Mouse (Mus musculus) heart, embryonic 11.5 days (tissue): ENCODE measurements around the gene Cfd. TPM values are rescaled to one million over a fixed set of nuclear protein-coding genes. Genes with fewer than 3 reads are reported as not detected.

Source experiments
- ATAC-seq: fragments of 200-750 bp; cut with Nextera tagmentation; replicated peaks from 2 replicates; pipeline ENCODE4 v1.8.0; 2017; ENCODE audit warnings: moderate library complexity; ENCODE audit not compliant: insufficient number of reproducible peaks, low FRiP score, low TSS enrichment
- H3K27ac ChIP-seq: fragments of 300-500 bp; sonication (generic); 2 replicates; pipeline ENCODE4 v1.5.1; 2014; ENCODE audit warnings: mild to moderate bottlenecking, low read depth, low read length
- H3K27me3 ChIP-seq: fragments of 300-500 bp; sonication (generic); 2 replicates; pipeline ENCODE4 v1.6.1; 2014; ENCODE audit warnings: mild to moderate bottlenecking, low read length, mixed read lengths; ENCODE audit not compliant: control insufficient read depth, insufficient read depth
- H3K36me3 ChIP-seq: fragments of 300-500 bp; sonication (generic); 2 replicates; pipeline ENCODE4 v1.6.1; 2014; ENCODE audit warnings: mild to moderate bottlenecking, low read length, moderate library complexity, mixed read lengths; ENCODE audit not compliant: control insufficient read depth, insufficient read depth
- H3K4me1 ChIP-seq: fragments of 300-500 bp; sonication (generic); 2 replicates; pipeline ENCODE4 v1.6.1; 2014; ENCODE audit warnings: low read length; ENCODE audit not compliant: control insufficient read depth, insufficient read depth
- H3K4me2 ChIP-seq: fragments of 300-500 bp; sonication (generic); 2 replicates; pipeline ENCODE4 v1.6.1; 2014; ENCODE audit warnings: mild to moderate bottlenecking, moderate library complexity
- H3K4me3 ChIP-seq: fragments of 300-500 bp; sonication (generic); 2 replicates; pipeline ENCODE4 v1.5.1; 2014; ENCODE audit warnings: low read depth, low read length
- H3K9ac ChIP-seq: fragments of 300-500 bp; sonication (generic); 2 replicates; pipeline ENCODE4 v1.6.1; 2014; ENCODE audit warnings: mild to moderate bottlenecking, low read depth, low read length, moderate library complexity
- H3K9me3 ChIP-seq: fragments of 300-500 bp; sonication (generic); replicated peaks from 2 replicates; pipeline ENCODE4 v1.6.1; 2016; ENCODE audit warnings: low read length; ENCODE audit not compliant: control insufficient read depth
- WGBS: fragments of 180-500 bp; shearing (Covaris S2); extraction: QIAGEN DNeasy Blood & Tissue Kit; methylation state at CpG from one replicate; pipeline ENCODE4 v1.1.7; 2014; ENCODE audit not compliant: insufficient replicate concordance; 5-methylcytosine and 5-hydroxymethylcytosine counted together
- polyA plus RNA-seq: library from polyadenylated mRNA; unstranded; fragments of >200 nt; fragmentation: Nextera tagmentation; extraction: Ambion mirVana; gene quantifications from 2 replicates; pipeline ENCODE4 v1.2.1, GENCODE M21; 2014

Cfd gene
- not detected in 2 replicates for polyA plus RNA-seq

DNA sequence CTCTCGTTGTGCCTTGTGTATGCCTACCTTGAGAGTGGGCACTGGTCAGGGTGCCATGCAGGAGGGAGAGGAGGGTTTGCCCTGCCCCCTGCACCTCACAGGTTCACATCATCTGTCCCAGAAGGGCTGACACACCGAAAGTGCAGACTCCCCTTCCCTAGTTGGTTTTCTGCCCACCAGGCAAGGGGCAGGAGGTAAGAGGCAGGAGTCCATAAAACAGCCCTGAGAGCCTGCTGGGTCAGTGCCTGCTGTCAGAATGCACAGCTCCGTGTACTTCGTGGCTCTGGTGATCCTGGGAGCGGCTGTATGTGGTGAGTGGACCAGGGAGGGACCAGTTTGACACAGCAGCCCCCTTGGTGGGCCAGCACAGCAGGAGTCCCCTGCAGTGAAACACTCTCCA, at the start of gene Cfd:
Gene Cfd, plus strand, starts transcription at position 184 of the 400 bp plus-strand sequence.
- Histone ChIP-seq H3K4me3 (no peak within 1 kb of the TSS), H3K4me1 (no peaks in the 10 kb centered on the region), H3K9me3 (no peaks in the 10 kb centered on the region), H3K4me2 (no peak within 1 kb of the TSS), H3K9ac (no peak within 1 kb of the TSS), H3K27me3 (no peaks in the 10 kb centered on the region), H3K27ac (no peak within 1 kb of the TSS), H3K36me3 (0 out of 2 replicates have a peak, but pooled peaks cover 5% of the 10 kb centered on the region)
- ATAC-seq = no peak
- 34% methylated on average over 5 of the region's 5 CpGs for WGBS

DNA sequence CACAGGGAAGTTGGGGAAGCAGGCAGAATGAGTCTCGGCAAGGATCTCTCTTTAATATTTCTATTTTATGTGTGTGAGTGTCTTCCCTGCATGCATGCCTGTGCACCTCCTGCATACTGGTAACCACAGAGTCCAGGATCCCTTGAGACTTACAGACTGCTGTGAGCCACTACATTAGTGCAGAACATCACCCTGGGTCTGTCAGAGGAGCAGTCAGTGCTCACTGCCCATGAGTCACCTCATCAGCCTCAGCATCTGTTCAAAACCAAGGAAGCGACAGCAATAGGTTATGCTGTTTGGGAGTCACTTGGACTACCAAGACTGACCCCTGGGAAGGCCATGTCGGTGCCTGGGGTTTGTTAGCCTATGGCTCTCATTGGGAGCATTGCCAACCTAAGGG, 48.3 kb upstream of the Cfd start:
- H3K27me3 ChIP-seq = no peaks in the 10 kb centered on the region
- no peak for ATAC-seq
- no peak overlapping the region for H3K4me3 ChIP-seq
- H3K4me2 ChIP-seq = no peak overlapping the region
- H3K9ac ChIP-seq = no peak overlapping the region
- H3K36me3 ChIP-seq = no peaks in the 10 kb centered on the region
- no peaks in the 10 kb centered on the region for H3K9me3 ChIP-seq
- H3K4me1 ChIP-seq = peaks cover 17% of the 10 kb centered on the region
- WGBS = 59% methylated on average over 3 of the region's 3 CpGs
- H3K27ac ChIP-seq = no peak overlapping the region

DNA sequence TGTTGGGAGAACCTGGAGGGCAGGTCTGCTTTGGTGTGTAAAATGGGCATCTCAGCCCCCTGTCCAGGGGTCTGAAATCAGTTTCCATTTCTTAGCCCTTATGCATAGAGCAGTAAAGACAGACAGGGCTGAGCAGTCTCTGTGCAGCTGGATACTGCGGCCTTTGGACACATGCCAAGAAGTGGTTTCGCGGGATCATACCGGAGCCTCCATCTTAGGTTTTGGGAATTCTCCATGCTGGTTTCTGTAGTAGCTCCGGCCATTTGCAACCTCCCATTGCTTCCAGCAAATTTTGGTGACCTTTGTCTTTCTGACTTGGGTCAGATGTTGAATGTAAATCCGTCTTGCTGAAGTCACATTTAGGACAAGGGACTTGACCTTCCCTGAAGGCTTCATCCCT, 47.2 kb upstream of the Cfd start:
- Histone ChIP-seq H3K4me2 (no peak overlapping the region), H3K9ac (no peak overlapping the region), H3K27me3 (no peaks in the 10 kb centered on the region), H3K4me1 (peaks cover 17% of the 10 kb centered on the region), H3K4me3 (no peak overlapping the region), H3K9me3 (no peaks in the 10 kb centered on the region), H3K36me3 (no peaks in the 10 kb centered on the region), H3K27ac (no peak overlapping the region)
- ATAC-seq = no peak
- WGBS = 75% methylated on average over 6 of the region's 6 CpGs

GRCm38 (mm10) chr10:79846553-79846952, 44.1 kb upstream of the Cfd start:
- no peak overlapping the region for H3K9ac ChIP-seq
- no peak for ATAC-seq
- no peak overlapping the region for H3K27ac ChIP-seq
- H3K27me3 ChIP-seq = no peaks in the 10 kb centered on the region
- H3K36me3 ChIP-seq = no peaks in the 10 kb centered on the region
- peaks cover 19% of the 10 kb centered on the region for H3K4me1 ChIP-seq
- H3K4me3 ChIP-seq = no peak overlapping the region
- no peak overlapping the region for H3K4me2 ChIP-seq
- 43% methylated on average over 5 of the region's 5 CpGs for WGBS
- H3K9me3 ChIP-seq = no peaks in the 10 kb centered on the region

DNA sequence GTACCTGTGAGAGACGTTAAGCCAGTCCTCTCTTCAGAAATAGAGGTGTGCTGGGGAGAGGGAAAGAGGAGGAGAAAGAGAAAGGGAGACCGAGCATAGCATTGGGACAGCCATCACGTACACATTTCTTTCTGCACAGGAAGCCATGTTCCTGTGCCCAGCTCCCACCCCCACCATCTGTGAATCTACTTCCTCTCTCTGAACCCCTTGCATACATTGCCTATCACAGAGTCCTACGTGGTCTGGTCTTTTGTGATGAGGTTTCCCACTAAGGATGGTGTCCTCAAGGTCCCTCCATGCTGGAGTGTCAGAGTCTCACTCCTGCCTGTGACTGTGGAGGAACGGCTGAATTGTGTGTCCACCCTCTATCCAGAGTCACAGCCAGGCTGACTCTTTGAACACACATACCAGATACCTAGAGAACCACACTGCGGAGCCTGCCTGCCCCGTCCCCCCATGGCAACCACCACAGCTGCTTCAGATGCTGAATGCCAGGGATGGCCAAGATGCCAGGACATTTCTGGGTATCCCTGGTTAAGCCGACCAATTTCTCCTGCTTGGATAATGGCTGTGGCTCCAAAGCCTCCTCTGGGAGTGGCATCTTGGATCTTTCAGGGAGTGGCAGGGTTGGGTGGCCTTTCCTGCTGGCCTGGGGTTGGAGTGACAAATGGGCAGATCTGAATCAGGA, 40.6 kb upstream of the Cfd start:
- WGBS = 76% methylated on average over 8 of the region's 8 CpGs
- no peak overlapping the region for H3K4me2 ChIP-seq
- no peak overlapping the region; the same call in 1 of the 2 replicates for H3K9ac ChIP-seq
- ATAC-seq = no peak
- H3K27ac ChIP-seq = peak overlapping the region; percentile 29
- no peaks in the 10 kb centered on the region for H3K36me3 ChIP-seq
- no peaks in the 10 kb centered on the region for H3K9me3 ChIP-seq
- H3K4me3 ChIP-seq = no peak overlapping the region
- H3K27me3 ChIP-seq = no peaks in the 10 kb centered on the region
- peaks cover 29% of the 10 kb centered on the region for H3K4me1 ChIP-seq

- Histone ChIP-seq H3K4me3 (no peak overlapping the region), H3K9ac (peak overlapping the region; percentile 90)
These were observed 39.0 kb upstream of the Cfd start for GRCm38 (mm10) chr10:79851653-79852052.

DNA sequence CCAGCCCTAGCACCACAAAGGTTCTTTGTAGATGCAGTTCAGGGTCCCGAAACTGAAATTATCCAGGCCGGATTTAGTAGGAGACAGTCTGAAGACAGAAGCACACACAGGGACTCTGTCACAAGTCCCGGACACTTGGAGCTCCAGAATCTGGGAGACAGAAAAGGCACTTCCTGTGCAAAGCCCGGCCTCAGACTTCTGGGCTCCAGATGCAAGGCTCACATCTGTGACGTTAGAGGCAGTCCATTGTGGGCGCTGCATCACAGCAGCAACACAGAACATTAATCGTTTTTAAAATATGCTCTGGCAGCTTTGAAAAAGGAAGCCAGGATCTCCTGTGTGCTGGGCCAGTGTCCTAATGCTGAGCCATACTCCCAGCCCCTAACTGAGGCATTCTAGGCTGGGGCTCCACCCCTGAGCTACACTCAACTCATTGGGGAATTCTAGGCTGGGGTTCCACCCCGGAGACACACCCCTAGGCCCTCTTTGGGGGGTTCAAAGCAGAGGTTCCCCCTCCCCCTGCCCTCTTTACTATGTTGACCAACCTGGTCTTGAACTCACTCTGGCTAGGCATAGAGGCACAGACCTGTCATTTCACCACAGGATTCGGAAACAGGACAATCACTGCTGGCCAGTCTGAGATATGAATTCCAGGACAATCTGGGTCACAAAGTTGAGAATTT, 38.4 kb upstream of the Cfd start:
- 55% methylated on average over 9 of the region's 9 CpGs for WGBS
- Histone ChIP-seq H3K36me3 (no peaks in the 10 kb centered on the region), H3K9ac (peak overlapping the region; percentile 90), H3K4me1 (peaks cover 35% of the 10 kb centered on the region), H3K4me3 (peak overlapping the region; percentile 86), H3K9me3 (no peaks in the 10 kb centered on the region), H3K4me2 (peak overlapping the region; percentile 89), H3K27me3 (no peaks in the 10 kb centered on the region), H3K27ac (peak overlapping the region; percentile 100)
- ATAC-seq = no peak

More at GRCm38 (mm10) chr10:79851653-79852052, 39.0 kb upstream of the Cfd start:
- Histone ChIP-seq H3K4me1 (peaks cover 31% of the 10 kb centered on the region), H3K27me3 (no peaks in the 10 kb centered on the region), H3K4me2 (peak overlapping the region; percentile 89), H3K27ac (peak overlapping the region; percentile 100), H3K36me3 (no peaks in the 10 kb centered on the region), H3K9me3 (no peaks in the 10 kb centered on the region)
- ATAC-seq = no peak
- 85% methylated on average over 3 of the region's 3 CpGs for WGBS

GRCm38 (mm10) chr10:79852827-79853226, 37.8 kb upstream of the Cfd start:
- 27% methylated on average over 8 of the region's 8 CpGs for whole genome bisulfite sequencing
- no peak for ATAC-seq
- H3K4me1 ChIP-seq = peaks cover 41% of the 10 kb centered on the region

More at GRCm38 (mm10) chr10:79852827-79853226, 37.8 kb upstream of the Cfd start:
- Histone ChIP-seq H3K9me3 (no peaks in the 10 kb centered on the region), H3K27ac (peak overlapping the region; percentile 100), H3K36me3 (0 out of 2 replicates have a peak, but pooled peaks cover 2% of the 10 kb centered on the region), H3K4me3 (peak overlapping the region; percentile 86), H3K9ac (peak overlapping the region; percentile 90), H3K27me3 (no peaks in the 10 kb centered on the region), H3K4me2 (peak overlapping the region; percentile 89)
